Mouse (Mus musculus) spleen, adult 2 months (tissue): ENCODE data around the gene Gm9821.

Experiments used
- CTCF ChIP-seq: fragments of 200-500 bp; IDR thresholded peaks from 2 replicates; pipeline ENCODE4 v1.5.1; 2011; ENCODE audit warnings: mild to moderate bottlenecking, inconsistent platforms; ENCODE audit not compliant: insufficient read depth, insufficient read length, insufficient replicate concordance; ENCODE audit errors: extremely low read depth
- POLR2A ChIP-seq: fragments of 200-500 bp; IDR thresholded peaks from 2 replicates; pipeline ENCODE4 v1.6.1; 2011; ENCODE audit warnings: low read depth, low read length, inconsistent platforms

GRCm38 (mm10) chr2:91912616-91913015 lies 32.9 kb upstream of the Gm9821 start:
- TF ChIP-seq POLR2A (no peak), CTCF (no peak)
